Mouse (Mus musculus) ES-Bruce4 (cell line): ENCODE results near the gene Cdh15. TPM values are rescaled to one million over a fixed set of nuclear protein-coding genes. Genes with fewer than 3 reads are reported as not detected.

Experiments
- H3K27ac ChIP-seq: 2 replicates; pipeline ENCODE4 v1.5.1; 2012; ENCODE audit warnings: low read length, inconsistent platforms; ENCODE audit not compliant: insufficient read depth
- H3K27me3 ChIP-seq: 2 replicates; pipeline ENCODE4 v1.6.1; 2012; ENCODE audit warnings: mild to moderate bottlenecking, low read length, inconsistent platforms; ENCODE audit not compliant: control insufficient read depth, poor library complexity, insufficient read depth, severe bottlenecking
- H3K36me3 ChIP-seq: 2 replicates; pipeline ENCODE4 v1.6.1; 2012; ENCODE audit warnings: inconsistent platforms, mild to moderate bottlenecking, low read length, moderate library complexity; ENCODE audit not compliant: control insufficient read depth, poor library complexity, insufficient read depth, severe bottlenecking
- H3K4me1 ChIP-seq: one replicate; pipeline ENCODE4 v1.8.1; 2011; ENCODE audit warnings: low read length; ENCODE audit not compliant: control insufficient read depth, insufficient read depth
- H3K4me3 ChIP-seq: 2 replicates; pipeline ENCODE4 v1.5.1; 2011; ENCODE audit warnings: low read depth, mild to moderate bottlenecking, low read length
- H3K9ac ChIP-seq: 2 replicates; pipeline ENCODE4 v1.6.1; 2012; ENCODE audit warnings: low read depth, mild to moderate bottlenecking, inconsistent platforms; ENCODE audit not compliant: poor library complexity, severe bottlenecking
- H3K9me3 ChIP-seq: replicated peaks from 2 replicates; pipeline ENCODE4 v1.6.1; 2012; ENCODE audit warnings: mild to moderate bottlenecking, low read length, inconsistent platforms; ENCODE audit not compliant: control insufficient read depth, poor library complexity, insufficient read depth, severe bottlenecking
- CTCF ChIP-seq: IDR thresholded peaks from one replicate; pipeline ENCODE4 v1.8.1; 2011; ENCODE audit warnings: low read depth, low read length
- EP300 ChIP-seq: IDR thresholded peaks from 2 replicates; pipeline ENCODE4 v1.6.1; 2011; ENCODE audit warnings: low read depth, low read length; ENCODE audit not compliant: insufficient read depth
- POLR2A ChIP-seq: IDR thresholded peaks from one replicate; pipeline ENCODE4 v1.8.1; 2011; ENCODE audit warnings: low read length; ENCODE audit not compliant: insufficient read depth
- polyA plus RNA-seq: library from polyadenylated mRNA; stranded (reverse); fragments of >200 nt; gene quantifications from 2 replicates; pipeline ENCODE4 v1.2.4, GENCODE M21; 2011; ENCODE audit warnings: low read depth; ENCODE audit not compliant: missing spikeins, insufficient read depth, insufficient read length

Cdh15 gene
- polyA plus RNA-seq, 1 experiment = 0.36 TPM

DNA sequence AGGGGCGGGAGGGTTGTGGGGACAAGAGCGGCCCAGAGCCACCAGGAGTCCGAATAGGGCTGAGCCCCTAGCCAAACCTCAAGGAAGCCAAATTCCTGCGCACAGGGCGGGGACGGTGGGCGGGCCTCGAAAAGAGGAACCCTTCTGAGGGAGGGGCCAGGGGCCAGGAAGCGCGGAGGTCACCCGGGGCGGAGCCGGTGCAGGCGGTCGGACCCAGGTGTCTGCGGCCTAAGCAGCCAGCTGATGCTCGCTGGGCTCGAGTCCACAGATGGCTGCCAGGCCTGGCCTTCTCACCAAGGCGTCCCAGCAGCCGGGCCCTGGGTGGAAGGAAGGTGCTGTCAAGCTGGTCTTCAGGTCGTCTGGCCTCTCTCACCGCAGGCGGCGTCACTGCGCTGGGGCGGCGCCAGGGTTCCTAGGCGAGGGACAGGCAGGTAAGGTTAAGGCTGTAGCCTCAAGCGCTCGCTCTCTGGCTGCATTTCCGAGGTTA, 22.7 kb downstream of the Cdh15 start:
- Histone ChIP-seq H3K9me3 (peaks cover 7% of the 10 kb centered on the region), H3K9ac (peak overlapping the region; percentile 58), H3K27me3 (no peaks in the 10 kb centered on the region), H3K4me3 (peak overlapping the region; percentile 72), H3K27ac (0 out of 2 replicates have a peak overlapping the region, but pooled peaks have one; percentile 2), H3K4me1 (no peaks in the 10 kb centered on the region), H3K36me3 (no peaks in the 10 kb centered on the region)
- TF ChIP-seq EP300 (no peak), CTCF (no peak), POLR2A (peak; percentile 60)

DNA sequence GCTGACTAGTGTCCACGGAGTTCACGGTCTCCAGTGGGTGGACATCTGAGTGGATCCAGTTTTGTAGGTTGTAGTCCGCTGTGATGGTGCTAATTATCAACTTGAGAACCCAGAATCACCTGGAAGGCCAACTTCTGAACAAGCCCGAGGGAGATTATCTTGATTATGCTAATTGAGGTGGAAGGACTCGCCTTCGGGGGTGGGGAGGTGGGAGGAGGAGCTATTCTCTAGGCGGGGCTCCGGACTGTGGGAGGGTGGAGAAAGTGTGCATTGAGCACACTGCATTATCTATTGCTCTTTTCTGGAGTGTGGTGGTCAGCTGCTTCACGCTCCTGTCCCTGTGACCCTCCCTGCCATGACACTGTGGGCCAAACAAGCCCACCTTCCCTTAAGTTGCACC, 23.9 kb downstream of the Cdh15 start:
- H3K27ac ChIP-seq = no peak overlapping the region
- H3K9ac ChIP-seq = no peak overlapping the region
- no peaks in the 10 kb centered on the region for H3K27me3 ChIP-seq
- H3K4me1 ChIP-seq = no peaks in the 10 kb centered on the region
- peak overlapping the region; percentile 12 for H3K4me3 ChIP-seq
- TF ChIP-seq EP300 (no peak), CTCF (no peak), POLR2A (no peak)
- H3K9me3 ChIP-seq = no peaks in the 10 kb centered on the region
- no peaks in the 10 kb centered on the region for H3K36me3 ChIP-seq

DNA sequence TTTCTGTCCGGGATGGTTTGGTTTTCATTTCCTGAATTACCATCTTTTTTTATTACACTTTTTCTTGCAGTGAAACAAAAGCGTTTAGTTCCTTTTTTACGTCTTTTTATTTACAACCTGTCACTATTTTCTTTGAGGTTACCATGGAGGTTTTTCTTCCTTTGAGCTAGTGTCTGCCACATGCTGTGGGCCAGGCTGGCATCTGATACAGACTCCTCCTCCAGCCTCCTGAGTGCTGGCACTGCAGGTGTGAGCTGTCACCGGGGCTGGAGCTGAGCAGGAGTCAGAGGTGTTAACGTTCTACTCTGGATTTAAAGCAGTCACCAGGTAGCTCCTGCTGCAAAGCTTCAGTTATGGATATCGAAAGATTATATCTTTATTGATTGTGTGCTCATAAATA, 25.4 kb downstream of the Cdh15 start:
- Histone ChIP-seq H3K9ac (no peak overlapping the region), H3K9me3 (no peaks in the 10 kb centered on the region), H3K4me3 (no peak overlapping the region), H3K27me3 (no peaks in the 10 kb centered on the region), H3K27ac (no peak overlapping the region), H3K36me3 (no peaks in the 10 kb centered on the region), H3K4me1 (no peaks in the 10 kb centered on the region)
- TF ChIP-seq EP300 (no peak), POLR2A (no peak), CTCF (no peak)

DNA sequence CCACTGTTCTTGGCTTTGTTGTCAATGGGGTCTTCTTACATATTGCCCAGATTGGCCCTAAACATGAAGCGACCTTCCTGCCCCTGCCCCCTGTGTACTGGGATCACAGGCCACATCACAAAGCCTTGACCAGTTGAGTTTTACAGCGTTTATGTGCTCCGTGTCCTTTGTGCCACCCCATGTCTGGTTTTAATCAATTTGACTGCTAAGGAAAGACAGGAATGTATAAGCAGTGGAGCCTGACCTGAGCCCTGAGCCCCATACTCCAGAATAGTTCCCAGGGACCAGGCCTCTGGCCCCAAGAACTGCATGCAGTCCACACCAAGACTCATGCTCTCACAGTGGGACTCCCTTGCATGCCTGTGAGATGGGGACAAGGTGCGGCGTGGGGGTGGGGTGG, 27.4 kb downstream of the Cdh15 start:
- Histone ChIP-seq H3K36me3 (no peaks in the 10 kb centered on the region), H3K4me3 (no peak overlapping the region), H3K4me1 (no peaks in the 10 kb centered on the region), H3K9ac (no peak overlapping the region), H3K27me3 (no peaks in the 10 kb centered on the region), H3K27ac (no peak overlapping the region), H3K9me3 (no peaks in the 10 kb centered on the region)
- no peak for TF ChIP-seq POLR2A
- TF ChIP-seq CTCF = no peak
- TF ChIP-seq EP300 = no peak

DNA sequence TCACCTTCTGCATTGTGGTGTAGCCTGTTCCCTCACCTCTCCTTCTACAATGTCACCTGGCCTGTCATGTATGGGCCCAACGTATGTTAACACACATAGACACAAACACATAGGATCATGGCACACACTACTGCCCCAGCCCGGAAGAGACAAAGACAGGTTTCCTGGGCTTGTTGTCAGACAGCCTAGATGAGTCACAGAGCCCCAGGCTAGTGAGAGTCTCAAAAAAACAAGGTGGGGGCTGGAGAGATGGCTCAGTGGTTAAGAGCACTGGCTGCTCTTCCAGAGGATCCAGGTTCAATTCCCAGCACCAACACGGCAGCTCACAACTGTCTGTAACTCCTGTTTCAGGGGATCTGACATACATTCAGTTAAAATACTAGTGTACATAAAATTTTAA, 30.5 kb downstream of the Cdh15 start:
- H3K4me3 ChIP-seq = no peak overlapping the region
- H3K27me3 ChIP-seq = no peaks in the 10 kb centered on the region
- peaks cover 10% of the 10 kb centered on the region for H3K36me3 ChIP-seq
- 0 out of 2 replicates have a peak overlapping the region, but pooled peaks have one; percentile 18 for H3K27ac ChIP-seq
- no peak overlapping the region for H3K9ac ChIP-seq
- no peaks in the 10 kb centered on the region for H3K9me3 ChIP-seq
- H3K4me1 ChIP-seq = no peaks in the 10 kb centered on the region
- no peak for TF ChIP-seq POLR2A
- TF ChIP-seq EP300 = no peak
- no peak for TF ChIP-seq CTCF

DNA sequence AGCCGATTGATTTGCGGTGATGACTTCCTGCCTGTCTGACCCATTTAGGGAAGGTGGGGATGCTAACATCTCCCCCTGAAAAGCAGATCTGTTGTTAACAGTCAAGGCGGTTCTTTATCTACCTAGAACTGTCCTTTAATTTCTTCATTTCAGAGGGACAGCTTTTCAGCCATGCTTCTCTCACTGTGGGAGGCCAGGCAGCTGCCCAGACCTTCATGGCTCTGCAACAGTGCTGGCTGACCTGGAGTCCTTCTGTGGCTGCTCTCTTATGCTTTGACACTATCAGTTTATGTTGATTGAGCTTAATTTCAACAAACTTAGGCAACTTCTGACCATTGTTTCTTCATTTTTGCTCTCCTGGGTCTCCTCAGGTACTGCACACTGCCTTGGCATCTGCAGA, 32.5 kb downstream of the Cdh15 start:
- no peak overlapping the region for H3K9ac ChIP-seq

More for the DNA sequence above, 32.5 kb downstream of the Cdh15 start:
- Histone ChIP-seq H3K27ac (no peak overlapping the region), H3K4me3 (no peak overlapping the region), H3K9me3 (no peaks in the 10 kb centered on the region), H3K27me3 (no peaks in the 10 kb centered on the region), H3K36me3 (peaks cover 30% of the 10 kb centered on the region), H3K4me1 (no peaks in the 10 kb centered on the region)
- no peak for TF ChIP-seq EP300
